Mouse (Mus musculus) limb, embryonic 10.5 days (tissue): ENCODE measurements around the gene R3hdm2. TPM values are rescaled to one million over a fixed set of nuclear protein-coding genes. Genes with fewer than 3 reads are reported as not detected.

ENCODE experiments used
- DNase-seq: peaks from one replicate; pipeline ENCODE4 v3.0.0-alpha.2; 2017; ENCODE audit warnings: low spot score
- H3K27ac ChIP-seq: fragments of 300-500 bp; sonication (generic); 2 replicates; pipeline ENCODE4 v1.5.1; 2016; ENCODE audit warnings: mild to moderate bottlenecking
- H3K27me3 ChIP-seq: fragments of 300-500 bp; sonication (generic); 2 replicates; pipeline ENCODE4 v1.6.1; 2016; ENCODE audit warnings: low read depth, mild to moderate bottlenecking; ENCODE audit not compliant: poor library complexity, severe bottlenecking
- H3K36me3 ChIP-seq: fragments of 300-500 bp; sonication (generic); 2 replicates; pipeline ENCODE4 v1.6.1; 2016; ENCODE audit warnings: mild to moderate bottlenecking, moderate library complexity
- H3K4me1 ChIP-seq: fragments of 300-500 bp; sonication (generic); 2 replicates; pipeline ENCODE4 v1.6.1; 2016
- H3K4me3 ChIP-seq: fragments of 300-500 bp; sonication (generic); 2 replicates; pipeline ENCODE4 v1.5.1; 2016; ENCODE audit warnings: mild to moderate bottlenecking, moderate library complexity
- H3K9me3 ChIP-seq: fragments of 300-500 bp; sonication (generic); replicated peaks from 2 replicates; pipeline ENCODE4 v1.6.1; 2016; ENCODE audit warnings: mild to moderate bottlenecking
- WGBS: fragments of 180-500 bp; shearing (Covaris S2); methylation state at CpG from one replicate; pipeline ENCODE4 v1.1.7; 2016; 5-methylcytosine and 5-hydroxymethylcytosine counted together
- polyA plus RNA-seq: library from polyadenylated mRNA; unstranded; fragments of >200 nt; fragmentation: Nextera tagmentation; extraction: Ambion mirVana; gene quantifications from 2 replicates; pipeline ENCODE4 v1.2.1, GENCODE M21; 2016

Gene R3hdm2
- polyA plus RNA-seq, 1 experiment from 2014 or later = 39.5 TPM

- peaks cover 92% of the 10 kb centered on the region for H3K36me3 ChIP-seq
- DNase-seq = no peak
- 88% methylated on average over 5 of the region's 5 CpGs for WGBS
Measured at GRCm38 (mm10) chr10:127462411-127463096, 82.4 kb downstream of the R3hdm2 start.

GRCm38 (mm10) chr10:127471281-127471988 is 91.3 kb downstream of the R3hdm2 start:
- Histone ChIP-seq H3K4me3 (no peak overlapping the region), H3K4me1 (peaks cover 13% of the 10 kb centered on the region), H3K27ac (no peak overlapping the region; the same call in 1 of the 2 replicates), H3K9me3 (no peaks in the 10 kb centered on the region), H3K27me3 (no peaks in the 10 kb centered on the region), H3K36me3 (peaks cover 70% of the 10 kb centered on the region)
- no peak for DNase-seq
- 71% methylated on average over 15 of the region's 15 CpGs for WGBS

More at GRCm38 (mm10) chr10:127462411-127463096, 82.4 kb downstream of the R3hdm2 start:
- no peak overlapping the region for H3K27ac ChIP-seq
- H3K4me1 ChIP-seq = no peaks in the 10 kb centered on the region
- no peaks in the 10 kb centered on the region for H3K9me3 ChIP-seq
- H3K27me3 ChIP-seq = no peaks in the 10 kb centered on the region
- H3K4me3 ChIP-seq = no peak overlapping the region

- WGBS = 82% methylated on average over 9 of the region's 9 CpGs
- DNase-seq = no peak
- peaks cover 74% of the 10 kb centered on the region for H3K36me3 ChIP-seq
Measured at GRCm38 (mm10) chr10:127472722-127473121, 92.6 kb downstream of the R3hdm2 start.

DNA sequence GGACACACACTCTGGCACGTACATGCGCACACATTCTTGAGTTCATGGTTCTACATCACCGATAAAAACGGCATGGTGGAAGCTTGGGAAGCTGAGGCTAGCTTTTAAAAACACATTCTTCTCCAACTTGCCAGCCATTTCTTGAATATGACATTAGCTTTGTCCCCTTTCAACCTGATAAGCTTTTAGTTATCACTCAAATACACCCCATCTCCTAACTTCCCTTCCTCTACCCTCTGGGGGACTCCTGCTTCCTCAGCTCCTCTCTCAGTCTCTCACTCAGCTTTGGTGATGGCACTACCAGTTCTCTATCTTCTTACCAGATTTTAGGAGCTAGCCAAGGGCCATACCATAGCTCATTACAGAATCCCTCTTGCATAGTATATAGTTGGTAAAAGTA is 95.0 kb downstream of the R3hdm2 start:
- H3K27ac ChIP-seq = no peak overlapping the region
- no peak overlapping the region for H3K4me3 ChIP-seq
- H3K9me3 ChIP-seq = no peaks in the 10 kb centered on the region
- WGBS = 97% methylated on average over 4 of the region's 4 CpGs
- DNase-seq = no peak
- H3K27me3 ChIP-seq = no peaks in the 10 kb centered on the region
- H3K36me3 ChIP-seq = peaks cover 72% of the 10 kb centered on the region
- peaks cover 13% of the 10 kb centered on the region for H3K4me1 ChIP-seq

More at GRCm38 (mm10) chr10:127472722-127473121, 92.6 kb downstream of the R3hdm2 start:
- Histone ChIP-seq H3K27ac (no peak overlapping the region), H3K27me3 (no peaks in the 10 kb centered on the region), H3K4me3 (no peak overlapping the region), H3K4me1 (peaks cover 13% of the 10 kb centered on the region), H3K9me3 (no peaks in the 10 kb centered on the region)

DNA sequence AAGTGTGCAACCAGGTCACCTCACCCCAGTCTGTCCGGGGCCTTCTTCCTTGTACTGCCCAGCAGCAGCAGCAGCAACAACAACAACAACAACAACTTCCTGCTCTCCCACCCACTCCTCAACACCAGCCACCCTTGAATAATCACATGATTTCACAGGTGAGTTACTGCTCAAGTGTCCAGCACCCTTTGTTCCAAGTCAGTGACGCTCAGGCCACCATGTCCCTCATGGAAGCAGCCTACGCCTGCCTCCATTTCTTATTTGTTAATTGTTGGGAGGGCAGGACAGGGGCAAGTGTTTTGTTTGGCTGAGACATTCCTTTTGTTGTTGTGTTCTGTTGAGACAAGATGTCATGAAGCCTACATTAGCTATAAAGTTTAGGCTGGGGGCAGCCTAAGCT is 96.4 kb downstream of the R3hdm2 start:
- Histone ChIP-seq H3K9me3 (no peaks in the 10 kb centered on the region), H3K4me1 (peaks cover 4% of the 10 kb centered on the region), H3K36me3 (peaks cover 79% of the 10 kb centered on the region), H3K27me3 (no peaks in the 10 kb centered on the region), H3K4me3 (no peak overlapping the region), H3K27ac (no peak overlapping the region)
- DNase-seq = no peak
- WGBS = 90% methylated on average over 3 of the region's 3 CpGs

GRCm38 (mm10) chr10:127477301-127477700 is 97.2 kb downstream of the R3hdm2 start:
- Histone ChIP-seq H3K36me3 (peaks cover 77% of the 10 kb centered on the region), H3K9me3 (no peaks in the 10 kb centered on the region)
- WGBS = 86% methylated on average over 7 of the region's 7 CpGs

GRCm38 (mm10) chr10:127479131-127479530 is 99.0 kb downstream of the R3hdm2 start:
- WGBS = 94% methylated on average over 4 of the region's 4 CpGs
- Histone ChIP-seq H3K9me3 (no peaks in the 10 kb centered on the region), H3K27me3 (no peaks in the 10 kb centered on the region), H3K4me3 (no peak overlapping the region), H3K36me3 (peaks cover 75% of the 10 kb centered on the region), H3K27ac (no peak overlapping the region), H3K4me1 (no peaks in the 10 kb centered on the region)
- DNase-seq = no peak

More at GRCm38 (mm10) chr10:127477301-127477700, 97.2 kb downstream of the R3hdm2 start:
- H3K4me3 ChIP-seq = no peak overlapping the region
- no peaks in the 10 kb centered on the region for H3K27me3 ChIP-seq
- H3K4me1 ChIP-seq = no peaks in the 10 kb centered on the region
- H3K27ac ChIP-seq = no peak overlapping the region
- DNase-seq = no peak

- H3K27ac ChIP-seq = no peak overlapping the region
- no peak overlapping the region for H3K4me3 ChIP-seq
- H3K9me3 ChIP-seq = no peaks in the 10 kb centered on the region
- DNase-seq = no peak
- H3K4me1 ChIP-seq = no peaks in the 10 kb centered on the region
- H3K27me3 ChIP-seq = no peaks in the 10 kb centered on the region
- 86% methylated on average over 19 of the region's 19 CpGs for WGBS
- H3K36me3 ChIP-seq = peaks cover 77% of the 10 kb centered on the region
Measured at GRCm38 (mm10) chr10:127480833-127481813, 101.0 kb downstream of the R3hdm2 start.

DNA sequence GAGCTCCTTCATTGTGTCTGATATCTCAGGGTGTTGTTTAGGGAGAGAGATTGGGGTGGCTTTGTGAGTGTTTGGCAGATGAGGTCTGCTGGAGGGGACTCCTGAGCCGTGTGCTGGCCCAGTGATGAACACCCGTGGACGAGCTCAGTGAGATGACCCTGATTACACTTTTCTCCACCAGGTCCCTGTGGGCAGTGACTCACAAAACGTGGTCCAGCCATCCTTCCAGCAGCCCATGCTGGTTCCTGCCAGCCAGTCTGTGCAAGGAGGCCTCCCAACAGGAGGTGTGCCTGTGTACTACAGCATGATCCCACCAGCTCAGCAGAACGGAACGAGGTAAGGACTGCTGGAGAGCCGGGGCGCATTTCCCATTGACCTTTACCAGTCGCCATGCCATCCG is 105.1 kb downstream of the R3hdm2 start:
- no peaks in the 10 kb centered on the region for H3K9me3 ChIP-seq
- WGBS = 94% methylated on average over 10 of the region's 10 CpGs
- DNase-seq = no peak
- H3K27ac ChIP-seq = no peak overlapping the region
- no peaks in the 10 kb centered on the region; the same call in 1 of the 2 replicates for H3K27me3 ChIP-seq
- peaks cover 79% of the 10 kb centered on the region for H3K36me3 ChIP-seq
- H3K4me1 ChIP-seq = peaks cover 3% of the 10 kb centered on the region
- no peak overlapping the region for H3K4me3 ChIP-seq

GRCm38 (mm10) chr10:127488856-127489255 is 108.7 kb downstream of the R3hdm2 start:
- Histone ChIP-seq H3K36me3 (peaks cover 88% of the 10 kb centered on the region), H3K9me3 (no peaks in the 10 kb centered on the region), H3K27me3 (peaks cover 4% of the 10 kb centered on the region; the same call in 1 of the 2 replicates), H3K4me3 (no peak overlapping the region), H3K4me1 (peaks cover 7% of the 10 kb centered on the region), H3K27ac (no peak overlapping the region)
- 91% methylated on average over 7 of the region's 7 CpGs for WGBS
- DNase-seq = no peak

DNA sequence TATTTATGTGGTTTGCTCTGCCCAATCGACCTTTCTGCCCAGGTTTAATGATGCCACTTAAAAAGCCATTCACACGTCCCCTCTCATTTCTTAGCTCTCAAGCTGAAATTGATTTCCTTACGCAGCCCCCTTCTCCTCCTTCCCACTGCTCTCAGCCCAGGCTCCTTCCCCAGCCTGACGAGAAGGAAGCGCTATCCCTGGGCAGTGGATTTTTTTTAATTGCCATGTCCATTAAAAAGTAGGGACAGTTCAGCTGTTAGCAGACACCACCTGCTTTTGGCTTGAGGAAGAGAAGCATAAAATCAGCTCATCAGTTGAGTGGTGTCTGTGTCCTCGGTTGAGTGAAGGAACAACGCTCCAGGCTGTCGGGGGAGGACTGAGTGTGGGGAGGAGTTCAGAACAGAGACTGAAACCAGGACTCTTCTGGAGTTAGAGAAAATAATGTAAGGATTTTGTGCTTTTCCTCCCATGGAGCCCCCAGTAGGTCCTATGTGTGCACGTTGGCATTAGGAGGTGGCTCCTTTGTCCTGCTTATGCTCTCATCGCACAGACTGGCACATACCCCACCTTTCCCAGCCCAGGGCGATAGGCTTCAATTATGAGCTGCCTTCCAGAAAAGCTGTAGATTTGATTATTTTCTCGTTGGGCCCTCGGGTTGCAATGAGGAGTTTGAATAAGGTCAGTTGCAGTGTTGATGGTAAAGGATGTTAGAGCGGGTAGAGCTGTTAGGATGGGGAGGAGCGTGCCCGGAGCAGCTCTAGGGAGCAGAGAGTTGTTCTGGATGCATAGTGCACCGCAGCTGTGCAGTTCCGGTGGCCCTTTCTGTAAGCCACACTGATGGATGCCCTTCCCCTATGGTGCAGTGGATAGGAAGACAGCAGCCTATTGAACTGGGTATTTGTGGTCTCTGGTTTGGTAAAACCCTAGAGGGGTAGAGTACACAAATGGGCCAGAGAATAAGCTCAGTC is 110.3 kb downstream of the R3hdm2 start:
- 77% methylated on average over 18 of the region's 18 CpGs for WGBS
- Histone ChIP-seq H3K9me3 (no peaks in the 10 kb centered on the region), H3K4me1 (peaks cover 7% of the 10 kb centered on the region), H3K27me3 (peaks cover 4% of the 10 kb centered on the region; the same call in 1 of the 2 replicates), H3K27ac (no peak overlapping the region), H3K4me3 (no peak overlapping the region), H3K36me3 (peaks cover 88% of the 10 kb centered on the region)
- DNase-seq = no peak
